Mouse (Mus musculus) ovary, postnatal 36 days (tissue): ENCODE data around the gene Naa35.
"Not testable (repeated sequence)": the region's sequence is repeated elsewhere in the genome, so short reads cannot be mapped to it uniquely, and the experiment has no call there.

Source experiments
- DNase-seq: peaks from one replicate; pipeline ENCODE4 v3.0.0; 2022; ENCODE audit warnings: low spot score, mixed read lengths

Naa35 gene

DNA sequence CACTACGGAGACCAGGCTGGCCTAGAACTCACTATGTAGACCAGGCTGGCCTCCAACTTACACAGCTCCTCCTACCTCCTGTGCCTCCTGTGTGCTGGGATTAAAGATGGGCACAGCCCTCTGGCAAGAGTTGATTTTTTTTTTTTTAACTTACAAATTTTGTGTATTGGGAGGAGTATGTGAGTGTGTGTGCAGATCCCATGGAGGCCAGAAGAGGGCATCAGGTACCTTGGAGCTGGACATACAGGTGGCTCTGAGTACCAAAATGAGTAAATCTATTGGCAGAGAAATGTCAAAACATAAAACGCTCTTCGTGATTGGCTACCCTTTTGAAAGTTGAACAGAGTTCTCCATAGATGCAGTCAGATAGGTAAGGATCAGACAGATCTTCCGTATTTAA, 4.1 kb upstream of the Naa35 start:
- DNase-seq, result no peak

DNA sequence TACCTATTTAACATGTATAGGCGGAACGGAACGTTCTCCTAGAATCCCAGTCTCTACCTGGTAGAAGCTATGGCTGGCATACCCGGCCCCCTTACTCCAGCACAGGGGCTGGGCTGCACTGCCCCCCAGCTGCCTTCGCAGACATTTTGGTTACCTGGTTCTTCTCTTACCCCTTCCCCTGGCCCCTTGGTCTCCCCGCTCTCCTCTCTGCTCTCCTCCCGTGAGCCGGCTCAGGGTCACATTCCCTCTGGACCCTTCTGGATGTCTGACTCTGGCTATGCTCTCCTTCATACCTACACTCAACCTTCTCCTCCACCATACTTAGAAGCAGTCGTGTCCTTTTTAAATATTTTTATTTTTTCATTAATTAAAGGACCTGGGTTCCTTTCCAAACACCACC, 578 bp upstream of the Naa35 start:
- DNase-seq, result peak; percentile 52

DNA sequence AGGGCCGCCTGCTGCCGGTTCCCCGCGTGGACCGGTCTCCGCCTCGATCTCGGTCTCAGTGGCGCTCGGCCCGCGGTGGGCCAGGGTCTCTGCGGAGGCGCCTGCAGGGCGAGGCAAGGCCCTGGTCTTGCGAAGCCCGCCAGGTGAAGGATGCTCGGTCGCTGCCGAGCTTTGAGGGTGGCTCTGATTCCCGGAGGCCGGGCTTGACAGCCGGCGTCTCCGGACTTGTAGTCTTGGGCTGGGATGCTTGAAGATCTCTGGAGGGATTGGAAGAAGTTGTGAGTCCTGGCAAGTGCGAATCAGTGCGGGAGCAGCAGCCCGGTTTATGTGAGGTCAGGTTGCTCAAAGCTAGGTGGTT, 568 bp downstream of the Naa35 start:
- no peak for DNase-seq

DNA sequence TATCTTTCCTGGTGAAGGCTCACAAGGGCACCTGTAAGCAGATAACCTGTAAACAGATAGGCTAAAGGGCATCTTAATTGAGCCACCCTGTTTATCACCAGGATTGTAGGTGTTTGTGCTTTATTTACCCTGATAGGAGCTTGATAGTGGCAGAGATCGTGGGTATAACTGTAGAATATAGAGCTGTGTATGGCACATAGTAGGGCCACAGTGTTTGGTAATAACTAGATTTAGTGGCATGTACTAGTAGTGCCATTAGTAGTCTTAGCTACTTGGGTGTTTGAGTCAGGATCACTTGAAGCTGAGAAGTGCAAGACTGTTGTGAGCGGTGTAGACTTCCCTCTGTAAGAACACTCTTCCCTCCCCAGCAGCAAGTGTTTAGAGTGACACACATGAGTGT, 2.1 kb downstream of the Naa35 start:
- DNase-seq, result no peak

DNA sequence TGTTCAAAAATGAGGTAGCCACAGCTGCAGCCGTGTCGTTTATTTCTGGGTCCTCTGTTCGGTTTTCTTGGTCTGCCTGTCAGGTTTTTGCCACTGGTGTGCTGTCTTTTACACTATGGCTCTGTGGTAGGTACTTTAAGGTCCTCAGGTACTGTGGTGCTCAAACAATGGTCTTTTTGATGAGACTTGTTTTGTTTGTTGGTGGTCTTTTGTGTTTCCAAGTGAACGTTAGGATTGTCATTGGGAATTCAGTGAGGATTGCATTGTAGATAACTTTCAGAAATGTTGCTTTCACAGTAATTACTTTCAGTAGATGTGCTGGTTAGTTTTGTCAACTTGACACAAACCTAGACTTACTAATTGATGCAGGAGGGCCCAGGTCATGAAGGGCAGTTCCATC, 4.6 kb downstream of the Naa35 start:
- DNase-seq, result no peak

DNA sequence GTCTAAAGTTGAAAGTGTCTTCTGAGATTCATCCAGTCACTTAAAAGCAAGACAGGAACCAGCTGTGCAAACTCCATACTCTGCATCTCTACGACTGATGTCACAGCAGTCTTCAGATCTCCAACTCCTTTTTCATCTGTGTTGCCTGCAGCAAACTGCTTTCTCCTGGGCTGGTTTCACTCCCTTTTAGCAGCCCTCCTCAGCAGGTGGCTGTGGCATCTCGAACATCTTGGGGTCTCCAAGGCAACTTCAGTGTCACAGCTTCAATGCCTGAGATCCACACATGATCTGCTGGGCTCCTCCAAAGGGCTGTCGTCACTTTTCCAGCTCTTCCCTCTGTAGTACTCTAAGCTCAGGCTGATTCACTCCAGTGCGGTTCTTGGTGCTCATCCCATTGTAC, 5.6 kb downstream of the Naa35 start:
- no peak for DNase-seq

DNA sequence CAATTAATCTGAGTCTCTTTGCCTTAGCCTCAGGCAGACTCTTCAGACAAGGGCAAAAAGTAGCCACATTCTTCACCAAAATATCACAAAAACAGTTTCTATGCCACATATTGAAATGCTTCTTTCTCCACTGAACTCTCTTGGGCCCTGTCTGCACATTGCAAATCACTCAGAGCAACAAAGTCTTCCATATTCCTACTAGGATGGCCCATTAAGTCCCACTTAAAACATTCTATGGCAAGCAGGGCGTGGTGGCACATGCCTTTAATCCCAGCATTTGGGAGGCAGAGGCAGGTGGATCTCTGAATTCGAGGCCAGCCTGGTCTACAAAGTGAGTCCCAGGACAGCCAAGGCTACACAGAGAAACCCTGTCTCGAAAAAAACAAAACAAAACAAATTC, 7.0 kb downstream of the Naa35 start:
- DNase-seq, result not testable (repeated sequence)

DNA sequence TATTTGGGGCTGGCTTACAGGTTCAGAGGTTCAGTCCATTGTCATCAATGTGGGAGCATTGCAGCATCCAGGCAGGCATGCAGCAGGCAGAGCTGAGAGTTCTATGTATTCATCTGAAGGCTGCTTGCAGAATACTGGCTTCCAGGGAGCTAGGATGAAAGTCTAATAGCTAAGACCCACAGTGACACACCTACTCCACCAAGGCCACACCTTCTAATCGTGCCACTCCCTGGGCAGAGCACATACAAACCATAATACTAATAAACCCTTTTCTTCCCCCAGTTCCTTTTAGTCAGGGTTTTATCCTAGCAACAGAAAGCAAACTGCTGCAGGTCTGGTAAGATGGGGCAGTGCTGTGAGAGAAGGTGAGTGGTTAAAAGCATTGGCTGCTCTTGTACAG, 7.6 kb downstream of the Naa35 start:
- no peak for DNase-seq

DNA sequence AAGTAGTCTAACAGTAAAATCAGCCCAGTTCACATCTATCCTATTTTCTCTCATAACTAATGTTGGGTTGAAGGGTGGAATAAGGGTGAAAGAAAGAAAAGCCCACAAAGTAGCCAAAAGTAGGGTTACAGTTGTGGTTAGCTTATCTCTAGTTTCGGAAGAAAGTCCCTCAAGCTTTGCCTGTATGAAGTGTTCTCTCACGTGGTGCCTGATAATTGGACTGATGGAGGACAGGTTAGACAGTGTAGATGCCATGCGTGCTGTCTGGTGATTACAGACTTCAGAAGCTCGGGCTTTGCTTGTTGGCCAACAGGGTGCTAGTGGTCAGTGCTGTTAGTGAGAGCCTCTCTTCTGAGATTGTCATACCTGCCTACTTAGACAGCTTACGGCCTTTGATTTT, 18.0 kb downstream of the Naa35 start:
- DNase-seq, result no peak

DNA sequence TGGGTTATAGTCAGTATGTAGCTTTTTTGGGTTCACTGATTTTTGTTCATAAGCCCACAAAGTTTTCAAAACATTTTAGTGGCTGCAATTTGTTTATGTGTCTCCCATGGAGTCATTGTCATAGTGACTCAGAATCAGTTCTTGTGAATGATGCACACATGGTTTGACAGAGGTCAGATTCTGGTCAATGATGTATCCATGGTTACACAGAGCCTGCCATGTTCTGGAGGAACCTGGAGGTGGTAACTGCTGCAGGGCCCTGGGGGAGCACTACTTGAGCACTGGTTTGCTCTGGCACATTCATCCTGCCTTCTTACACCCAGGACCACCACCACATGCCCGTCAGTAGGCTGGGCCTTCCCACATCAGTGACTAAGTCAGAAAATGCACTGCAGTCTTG, 19.5 kb downstream of the Naa35 start:
- no peak for DNase-seq

DNA sequence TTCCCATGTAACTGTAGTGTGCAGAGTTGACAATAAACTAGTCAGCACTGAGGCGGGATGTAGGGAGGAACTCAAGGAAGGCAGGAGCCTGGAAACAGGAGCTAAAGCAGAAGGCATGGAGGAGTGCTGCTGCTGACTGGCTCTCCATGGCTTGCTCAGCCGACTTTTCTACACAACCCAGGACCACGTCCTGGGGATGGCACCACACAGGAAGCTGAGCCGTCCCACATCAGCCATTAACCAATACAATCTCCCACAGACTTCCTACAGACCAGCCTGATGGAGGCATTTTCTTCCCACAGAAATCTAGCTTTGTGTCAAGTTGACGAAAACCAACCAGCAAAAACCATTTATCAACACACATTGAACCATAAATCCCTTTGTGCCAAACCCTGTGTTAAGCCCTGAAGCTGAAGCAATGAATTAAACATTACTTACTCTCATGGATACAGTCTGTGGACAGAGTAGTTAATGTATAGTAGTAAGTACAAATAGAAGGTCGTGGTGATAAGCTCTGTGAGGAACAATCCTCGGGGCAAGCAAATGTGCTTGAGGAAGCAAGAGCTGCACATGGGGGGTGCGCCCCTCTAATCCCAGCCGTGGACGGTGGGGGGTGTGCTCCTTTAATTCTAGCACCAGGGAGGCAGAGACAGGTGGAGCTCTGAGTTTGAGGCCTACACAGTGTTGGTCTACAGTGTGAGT, 20.3 kb downstream of the Naa35 start:
- no peak for DNase-seq

DNA sequence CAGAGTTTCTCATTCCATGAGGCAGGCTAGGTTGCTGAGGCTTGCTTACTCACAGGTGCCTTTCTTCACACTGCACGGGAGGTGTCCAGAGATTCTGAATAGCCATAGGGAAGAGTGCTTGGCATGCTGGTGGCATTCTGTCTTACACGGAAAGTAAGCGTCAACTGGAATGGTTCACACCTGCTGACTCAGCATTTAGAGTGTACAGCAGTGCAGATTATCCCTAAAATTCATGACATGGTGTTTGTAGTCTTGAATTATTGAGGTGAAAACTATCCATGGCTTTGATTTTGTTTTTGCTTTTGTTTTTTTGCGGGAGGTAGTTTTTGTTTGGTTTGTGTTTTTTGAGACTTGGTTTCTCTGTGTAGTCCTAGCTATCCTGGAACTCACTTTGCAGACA, 24.8 kb downstream of the Naa35 start:
- no peak for DNase-seq

DNA sequence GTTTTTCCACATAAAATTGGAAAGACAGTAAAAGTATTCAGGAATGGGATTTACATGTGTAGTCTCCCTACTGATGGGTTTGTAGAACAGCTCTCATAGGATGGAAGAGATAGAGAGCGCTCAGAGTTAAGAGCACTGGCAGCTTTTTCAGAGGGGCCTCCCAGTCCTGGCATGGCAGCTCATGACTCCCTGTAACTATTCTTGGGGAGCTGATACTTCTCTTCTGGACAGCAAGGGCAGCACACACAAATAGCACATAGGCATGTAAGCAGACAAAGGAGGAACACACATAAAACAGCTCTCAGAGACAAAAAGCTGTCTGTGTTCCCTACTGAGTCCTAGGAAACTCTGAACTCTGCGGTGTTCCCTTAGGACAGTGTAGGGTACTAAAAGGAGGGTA, 25.4 kb downstream of the Naa35 start:
- DNase-seq, result no peak

DNA sequence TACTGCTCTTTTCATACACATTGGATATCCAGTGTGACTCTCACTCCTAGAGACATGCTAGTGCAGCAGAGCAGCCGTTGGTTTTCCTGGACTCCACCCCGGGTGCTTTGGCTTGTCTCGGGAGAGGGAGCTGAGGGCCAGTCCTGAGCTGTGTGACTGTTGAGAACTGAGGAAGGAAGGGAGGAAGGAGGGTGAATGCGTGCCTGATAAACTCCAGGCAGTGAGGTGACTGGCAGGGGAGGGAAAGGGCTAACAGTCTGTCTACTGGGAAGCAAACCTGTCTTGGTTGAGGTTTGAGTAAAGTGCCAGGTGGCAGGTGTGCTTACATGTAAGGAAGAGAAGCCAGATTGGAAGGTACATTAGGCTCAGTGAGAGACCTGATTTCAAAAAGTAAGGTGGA, 28.8 kb downstream of the Naa35 start:
- DNase-seq, result no peak

DNA sequence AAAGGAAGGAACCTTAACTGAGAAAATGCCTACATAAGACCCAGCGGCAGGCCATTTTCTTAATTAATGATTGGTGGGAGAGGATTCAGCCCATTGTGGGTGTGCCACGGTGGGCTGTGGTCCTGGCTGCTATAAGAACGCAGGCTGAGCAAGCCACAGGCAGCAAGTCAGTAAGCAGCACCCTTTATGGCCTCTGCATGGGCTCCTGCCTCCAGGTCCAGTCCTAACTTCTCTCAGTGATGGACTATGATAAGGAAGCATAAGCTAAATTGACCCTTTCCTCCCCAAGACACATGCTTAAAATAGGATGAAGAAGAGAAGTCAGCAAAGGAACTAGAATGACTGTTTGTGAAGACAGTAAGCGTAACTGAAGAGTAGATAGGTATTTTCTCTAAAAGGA, 30.1 kb downstream of the Naa35 start:
- DNase-seq, result no peak

DNA sequence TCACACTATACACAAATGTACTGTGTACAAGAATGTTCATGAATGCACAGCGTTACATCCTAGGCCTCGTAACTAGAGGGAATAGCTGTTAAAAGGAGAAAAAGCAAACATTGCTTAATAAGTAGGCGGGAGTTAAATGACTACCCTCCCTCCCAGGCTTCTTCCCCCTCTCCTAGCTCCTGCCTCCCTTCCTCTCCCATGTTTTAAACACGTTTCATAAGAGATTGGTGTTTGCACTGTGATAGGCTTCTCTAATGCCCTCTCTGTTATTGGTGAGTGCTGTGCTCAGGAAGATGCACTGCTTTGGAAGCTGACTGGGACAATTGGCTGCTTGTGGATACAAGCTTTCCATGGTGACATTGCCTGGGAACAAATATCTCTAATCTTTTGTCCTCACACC, 30.5 kb downstream of the Naa35 start:
- DNase-seq, result no peak

DNA sequence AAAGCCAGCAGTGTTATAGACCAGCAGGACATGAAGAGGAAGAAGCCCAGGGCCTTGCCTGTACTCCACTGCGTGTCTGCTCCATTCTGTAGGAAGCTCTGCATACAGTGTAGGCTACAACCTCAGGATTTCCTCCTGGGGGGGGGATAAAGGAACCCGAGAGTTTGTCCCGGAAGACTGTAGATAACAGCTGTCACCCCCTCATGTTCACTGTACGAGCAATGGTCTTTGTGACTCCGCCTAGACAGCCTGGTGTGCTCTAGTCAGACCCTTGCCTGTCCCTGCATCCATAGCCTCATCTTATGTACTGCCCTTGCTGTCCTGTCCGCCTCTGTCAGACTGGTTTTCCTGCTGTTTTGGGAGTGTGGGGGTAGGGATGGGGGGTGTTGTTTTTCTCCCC, 33.4 kb downstream of the Naa35 start:
- no peak for DNase-seq

DNA sequence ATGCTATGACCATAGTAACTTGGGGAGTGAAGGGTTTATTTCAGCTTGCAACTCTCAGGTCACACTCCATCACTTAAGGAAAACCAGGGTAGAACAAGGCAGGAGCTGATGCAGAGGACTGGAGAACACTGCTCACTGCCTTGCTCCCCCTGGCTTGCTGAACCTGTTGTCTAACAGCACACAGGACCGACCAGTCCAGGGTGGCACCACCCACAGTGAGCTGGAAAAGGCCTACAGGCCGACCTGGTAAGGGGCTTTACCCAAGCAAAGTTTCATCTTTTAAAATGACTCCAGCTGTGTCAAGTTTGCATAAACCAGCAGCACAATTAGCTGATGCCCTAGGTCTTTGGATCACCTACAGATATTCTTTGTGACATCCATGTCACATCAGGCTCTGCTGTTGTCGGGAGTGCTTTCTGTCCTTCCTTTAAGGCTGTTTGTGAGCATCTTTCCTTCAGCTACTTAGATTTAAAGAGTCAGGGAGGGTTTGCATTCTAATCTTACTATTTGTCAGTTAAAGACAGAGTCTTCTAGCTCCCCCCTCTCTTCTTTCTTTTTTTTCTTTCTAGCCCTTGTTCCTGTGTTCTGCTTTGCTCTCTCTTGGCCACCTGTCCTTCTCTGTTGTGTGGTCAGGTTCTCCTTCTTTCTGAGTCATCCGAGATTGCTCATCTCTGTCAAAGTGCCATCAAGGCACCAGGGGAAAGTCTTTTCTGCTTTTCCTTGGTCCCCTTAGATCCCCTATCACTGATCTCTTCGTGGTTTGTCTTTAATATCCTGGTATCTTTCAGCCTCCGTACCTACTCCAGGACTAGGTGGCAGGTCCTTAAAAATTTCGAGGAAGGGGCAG, 36.8 kb downstream of the Naa35 start:
- DNase-seq, result no peak

DNA sequence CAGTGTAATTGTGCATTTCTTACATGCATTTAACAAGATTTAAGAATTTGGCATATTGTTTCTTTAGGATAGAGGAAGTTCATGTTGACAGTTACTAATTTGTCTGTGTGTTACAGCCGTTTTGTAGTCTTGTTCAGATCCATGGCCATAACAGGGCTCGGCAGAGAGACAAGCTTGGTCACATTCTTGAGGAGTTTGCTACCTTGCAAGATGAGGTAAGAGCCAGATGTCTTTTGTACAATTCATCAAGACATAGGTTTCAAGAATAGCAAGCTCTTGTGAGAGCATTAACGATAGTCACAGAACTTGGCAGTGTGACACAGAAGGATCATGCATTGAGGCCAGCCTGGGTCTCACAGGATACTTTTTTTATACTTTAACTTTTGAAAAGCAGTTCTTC, 39.3 kb downstream of the Naa35 start:
- DNase-seq, result no peak

DNA sequence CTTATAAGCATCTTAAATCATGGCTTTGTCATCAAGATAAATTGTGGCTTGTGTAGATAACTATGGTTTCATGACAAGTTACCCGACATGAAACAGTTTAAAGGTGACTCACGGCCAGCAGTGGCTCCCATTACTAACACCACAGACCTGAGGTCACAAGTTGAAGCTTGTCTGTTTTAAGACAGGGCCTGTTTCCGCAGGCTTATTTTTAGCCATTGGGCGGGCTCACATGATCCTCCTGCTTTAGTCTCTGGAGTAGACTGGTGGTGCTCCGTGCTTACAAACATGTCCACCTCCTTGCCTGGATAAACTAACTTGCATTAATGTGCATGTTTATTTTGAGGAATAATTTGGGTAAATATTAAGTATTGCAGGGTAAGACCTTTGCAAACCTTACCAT, 39.8 kb downstream of the Naa35 start:
- DNase-seq, result no peak

DNA sequence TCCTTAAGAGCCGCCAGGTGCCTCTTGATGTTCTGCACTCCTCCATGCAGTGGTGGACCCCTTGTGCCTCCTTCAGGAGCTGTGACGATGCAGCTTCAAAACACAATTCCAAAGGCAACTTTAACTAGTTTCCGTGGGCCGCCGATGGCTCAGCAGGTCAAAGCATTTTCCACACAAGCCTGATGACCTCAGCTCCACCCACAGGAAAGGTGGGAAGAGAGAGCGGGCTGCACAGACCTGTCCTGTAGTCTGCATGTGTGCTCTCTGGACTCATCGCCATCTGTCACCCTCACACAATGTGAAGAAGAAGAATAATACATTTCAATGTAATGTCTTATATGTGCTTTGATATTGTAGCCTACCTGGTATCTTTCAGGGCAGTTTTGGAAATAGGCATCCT, 41.7 kb downstream of the Naa35 start:
- no peak for DNase-seq

DNA sequence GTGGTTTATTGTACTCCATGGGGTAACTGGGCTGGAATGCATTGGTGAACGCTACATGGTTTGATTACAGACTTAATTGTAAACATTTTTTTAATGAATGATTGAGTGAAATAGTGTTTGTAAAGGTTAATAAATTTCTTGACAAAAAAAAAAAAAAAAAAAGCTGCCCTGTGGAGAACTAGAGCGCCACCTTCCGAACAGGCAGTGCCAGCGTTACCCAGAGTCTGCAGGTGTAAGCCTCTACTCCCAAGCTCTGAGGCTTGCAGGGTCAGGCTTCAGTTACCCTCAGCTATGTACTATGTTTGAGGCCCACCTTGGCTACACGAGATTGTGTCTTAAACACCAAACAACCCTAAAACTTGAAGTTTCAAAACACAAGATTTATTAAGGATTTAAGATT, 49.6 kb downstream of the Naa35 start:
- no peak for DNase-seq

DNA sequence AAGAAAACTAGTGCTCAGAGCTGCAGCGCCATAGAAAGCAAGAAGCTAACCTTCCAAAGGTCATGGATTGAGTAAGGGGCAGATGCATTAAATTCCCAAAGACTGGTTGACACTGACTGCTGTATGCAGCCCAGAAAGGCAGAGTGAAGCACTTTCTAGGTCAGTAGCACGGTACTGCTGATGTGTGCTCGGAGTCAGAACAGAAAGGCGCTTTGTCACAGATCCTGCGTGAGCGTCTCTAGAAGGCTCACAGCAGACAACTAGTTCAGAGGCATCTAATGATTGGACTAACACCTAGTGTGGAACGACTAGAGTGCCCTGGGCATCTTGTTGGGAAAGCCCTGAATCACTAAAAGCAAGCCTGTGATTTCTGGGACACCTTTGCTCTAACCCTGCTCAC, 52.7 kb downstream of the Naa35 start:
- no peak for DNase-seq
